Mouse (Mus musculus): ENCODE measurements around the gene Sp1.

Gene Sp1

GRCm38 (mm10) chr15:102405489-102406195 lies at the start of gene Sp1:
TSS of gene Sp1 (plus strand) at chr15:102406143.
- DNase-seq (ENCODE audit: extremely low read depth, low read depth, low spot score): peak; percentile 100

- DNase-seq (ENCODE audit: extremely low read depth, low read depth, low spot score): no peak
Observed at GRCm38 (mm10) chr15:102356501-102357325, 49.2 kb upstream of the Sp1 start.

DNA sequence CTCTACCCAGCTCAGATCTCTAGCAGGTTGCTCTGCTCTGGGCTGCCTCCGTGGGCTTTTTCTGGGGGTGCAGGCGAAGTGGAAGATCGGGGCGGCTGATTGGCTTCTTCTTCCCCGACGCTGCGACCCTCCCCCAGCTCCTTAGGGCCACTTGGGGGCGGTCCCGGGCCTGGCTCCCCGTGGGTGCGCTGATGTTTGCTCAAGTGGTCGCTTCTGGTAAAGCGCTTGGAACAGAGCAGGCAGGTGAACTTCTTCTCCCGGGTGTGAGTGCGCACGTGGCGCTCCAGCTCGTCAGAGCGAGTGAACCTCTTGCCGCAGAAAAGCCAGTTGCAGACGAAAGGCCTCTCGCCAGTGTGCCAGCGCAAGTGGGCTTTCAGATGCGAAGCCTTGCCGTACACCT lies 47.8 kb upstream of the Sp1 start:
- no peak for DNase-seq (ENCODE audit: extremely low read depth, low read depth, low spot score)

- DNase-seq (ENCODE audit: extremely low read depth, low read depth, low spot score): no peak
Observed at GRCm38 (mm10) chr15:102358834-102359233, 47.1 kb upstream of the Sp1 start.

DNA sequence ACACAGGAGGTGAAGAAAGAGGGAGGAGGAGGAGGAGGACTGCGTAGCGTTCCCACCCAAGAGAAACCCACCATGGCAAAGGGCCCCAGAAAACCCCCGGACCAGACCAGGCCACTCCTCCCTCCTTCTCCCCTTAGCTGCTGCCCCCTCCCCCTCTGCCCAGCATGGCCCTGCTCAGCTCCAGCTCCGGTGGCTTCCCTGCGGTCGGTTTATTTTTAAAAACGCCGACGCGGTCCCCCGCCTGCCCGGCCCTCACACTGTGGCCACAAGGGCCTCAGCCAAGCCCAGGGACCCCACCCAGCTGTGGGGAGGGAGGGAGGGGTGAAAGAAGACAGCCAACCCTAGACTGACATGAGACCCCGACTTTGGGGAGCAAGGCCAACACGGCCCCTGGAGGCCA lies 43.3 kb upstream of the Sp1 start:
- DNase-seq (ENCODE audit: extremely low read depth, low read depth, low spot score): no peak

- DNase-seq (ENCODE audit: extremely low read depth, low read depth, low spot score): no peak
Observed at GRCm38 (mm10) chr15:102364678-102365077, 41.3 kb upstream of the Sp1 start.

GRCm38 (mm10) chr15:102366238-102366637 lies 39.7 kb upstream of the Sp1 start:
- DNase-seq (ENCODE audit: extremely low read depth, low read depth, low spot score): no peak

GRCm38 (mm10) chr15:102366733-102367344 lies 39.1 kb upstream of the Sp1 start, which contains the start of gene Sp7:
TSS of gene Sp7 (minus strand) at chr15:102367182.
- no peak for DNase-seq (ENCODE audit: extremely low read depth, low read depth, low spot score)

DNA sequence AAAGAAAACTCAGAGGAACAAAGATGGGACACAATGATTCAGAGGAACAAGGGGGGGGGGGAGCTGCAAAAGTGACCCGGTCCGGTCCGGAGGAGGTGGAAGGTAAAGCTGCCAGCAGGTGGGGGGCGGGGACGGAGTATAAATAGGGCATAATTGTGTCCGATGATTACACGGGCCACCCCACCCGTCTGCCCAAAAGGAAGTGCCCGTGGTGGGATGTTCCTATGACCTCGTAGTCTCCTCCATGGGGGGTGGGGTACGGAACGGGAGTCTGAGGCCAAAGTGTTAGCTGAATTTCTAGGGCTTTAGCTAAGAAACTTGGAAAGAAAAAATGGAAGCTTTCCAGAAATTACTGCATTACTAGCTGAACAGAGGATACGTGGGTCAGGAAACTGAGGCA lies 36.0 kb upstream of the Sp1 start:
- DNase-seq (ENCODE audit: extremely low read depth, low read depth, low spot score): no peak

GRCm38 (mm10) chr15:102370727-102371126 lies 35.2 kb upstream of the Sp1 start:
- DNase-seq (ENCODE audit: extremely low read depth, low read depth, low spot score): no peak

DNA sequence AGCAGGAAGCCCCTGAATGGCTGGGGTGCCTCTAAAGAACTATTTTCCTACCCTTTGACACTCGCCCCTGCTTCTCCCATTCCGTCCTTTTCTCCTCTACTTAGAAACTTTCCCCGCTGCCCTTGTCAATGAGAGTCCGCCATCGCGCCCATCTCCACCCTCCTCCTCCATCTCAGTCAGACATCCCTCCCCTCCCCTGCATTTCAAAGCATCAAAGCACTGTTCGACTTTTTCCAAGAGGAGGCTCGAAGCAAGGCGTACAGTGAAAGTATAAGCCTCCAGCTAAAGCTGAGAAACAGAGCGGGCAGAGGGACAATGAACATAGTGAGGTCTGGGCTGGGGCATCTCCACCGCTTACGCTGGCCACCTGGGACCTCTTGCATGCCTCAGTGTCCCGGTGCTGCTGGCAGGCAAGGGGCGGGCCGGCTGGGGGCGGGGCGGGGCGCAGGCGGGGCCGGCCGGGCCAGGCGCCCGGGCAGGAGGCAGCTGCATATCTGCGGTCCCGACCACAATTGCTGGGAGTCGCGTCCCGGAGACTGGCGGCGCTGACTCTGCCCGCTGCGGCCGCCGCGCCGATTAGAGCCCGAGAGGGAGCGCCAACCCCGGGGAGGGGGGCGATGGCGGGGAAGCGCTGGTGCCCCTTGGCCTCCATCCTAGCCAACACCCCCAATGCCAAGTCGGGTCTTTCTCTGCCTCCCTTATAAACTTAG lies 29.3 kb upstream of the Sp1 start:
- no peak for DNase-seq (ENCODE audit: extremely low read depth, low read depth, low spot score)

- no peak for DNase-seq (ENCODE audit: extremely low read depth, low read depth, low spot score)
Observed at GRCm38 (mm10) chr15:102377163-102377543, 28.8 kb upstream of the Sp1 start.

GRCm38 (mm10) chr15:102377810-102378262 lies 28.1 kb upstream of the Sp1 start:
- DNase-seq (ENCODE audit: extremely low read depth, low read depth, low spot score): no peak

- DNase-seq (ENCODE audit: extremely low read depth, low read depth, low spot score): no peak
Observed at GRCm38 (mm10) chr15:102381575-102381974, 24.4 kb upstream of the Sp1 start.

GRCm38 (mm10) chr15:102383671-102384070 lies 22.3 kb upstream of the Sp1 start:
- DNase-seq (ENCODE audit: extremely low read depth, low read depth, low spot score): no peak

- no peak for DNase-seq (ENCODE audit: extremely low read depth, low read depth, low spot score)
Observed at GRCm38 (mm10) chr15:102386640-102387039, 19.3 kb upstream of the Sp1 start.

GRCm38 (mm10) chr15:102388942-102389341 lies 17.0 kb upstream of the Sp1 start:
- DNase-seq (ENCODE audit: extremely low read depth, low read depth, low spot score): no peak

DNA sequence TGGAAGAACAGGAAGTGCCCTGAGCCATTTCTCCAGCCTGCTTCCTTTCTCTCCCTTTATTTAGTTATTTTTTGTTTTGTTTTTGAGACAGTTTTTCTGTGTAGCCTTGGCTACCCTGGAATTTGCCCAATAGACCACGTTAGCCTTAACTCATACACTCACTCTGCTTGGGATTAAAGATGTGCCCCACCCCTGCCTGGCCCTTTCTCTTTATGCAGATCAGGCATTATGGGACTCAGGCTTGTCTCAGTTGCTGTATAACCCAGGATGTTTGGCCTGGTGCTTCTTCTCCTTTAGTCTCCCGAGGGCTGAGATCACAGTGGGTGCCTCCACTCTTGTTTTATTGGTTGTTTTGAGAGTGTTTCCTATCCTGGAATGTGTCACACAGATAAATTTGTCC lies 13.4 kb upstream of the Sp1 start:
- no peak for DNase-seq (ENCODE audit: extremely low read depth, low read depth, low spot score)

DNA sequence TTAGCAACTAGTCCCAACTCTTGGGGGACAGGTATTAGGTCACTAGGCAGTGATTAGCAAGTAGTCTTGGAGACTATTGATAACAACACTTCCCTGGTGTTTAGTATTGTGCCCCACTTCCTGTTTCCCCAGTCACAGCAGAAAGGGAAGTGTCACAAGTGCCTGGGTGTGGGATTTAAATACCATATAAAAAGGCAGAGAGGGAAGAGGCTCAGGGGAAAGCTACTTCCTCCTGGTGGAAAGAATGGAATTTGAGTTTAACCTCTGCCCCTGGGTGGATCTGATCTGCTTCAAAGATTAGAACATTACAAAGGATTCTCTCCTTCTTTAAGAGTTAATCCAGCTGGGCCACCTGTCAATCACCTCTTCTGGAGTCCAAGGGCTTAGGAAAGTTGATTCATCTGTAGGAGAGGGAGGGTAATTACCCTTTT lies 12.3 kb upstream of the Sp1 start:
- DNase-seq (ENCODE audit: extremely low read depth, low read depth, low spot score): no peak

DNA sequence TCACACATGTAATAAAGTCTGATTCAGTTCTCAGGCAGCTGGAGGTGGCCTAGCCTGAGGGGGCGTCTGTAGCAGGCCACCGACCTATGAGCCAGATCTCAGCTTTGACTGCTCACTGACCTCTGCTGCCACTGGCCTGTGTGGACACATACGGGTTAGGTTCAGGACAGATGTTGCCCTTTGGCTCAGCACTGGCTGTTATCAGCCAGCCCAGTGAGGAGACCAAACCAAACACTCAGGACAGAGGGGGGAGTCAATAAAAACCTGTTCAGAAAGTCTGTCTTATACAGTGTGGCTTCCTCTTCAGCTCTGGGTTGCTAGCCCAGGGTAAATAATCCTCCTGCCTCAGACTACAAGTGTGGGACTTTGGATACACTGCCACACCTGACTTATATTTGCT lies 10.9 kb upstream of the Sp1 start:
- no peak for DNase-seq (ENCODE audit: extremely low read depth, low read depth, low spot score)

DNA sequence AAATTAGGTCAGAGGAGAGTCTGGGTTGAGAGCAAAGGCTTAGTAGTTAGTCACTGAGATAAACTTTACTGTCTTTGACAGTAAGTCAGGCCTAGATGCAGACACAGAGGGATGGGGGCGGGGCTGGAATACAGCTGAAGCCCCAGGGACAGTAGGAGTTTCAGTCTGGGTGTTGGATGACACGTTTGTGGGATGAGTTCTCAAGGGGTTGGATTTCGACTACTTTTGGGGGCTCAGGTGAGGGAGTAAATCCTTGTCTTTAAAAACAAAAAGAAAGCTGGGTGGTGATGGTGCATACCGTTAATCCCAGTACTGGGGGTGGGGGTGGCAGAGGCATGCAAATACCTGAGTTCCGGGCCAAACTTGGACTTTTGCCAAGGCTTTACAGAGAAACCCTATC lies 7.3 kb upstream of the Sp1 start:
- DNase-seq (ENCODE audit: extremely low read depth, low read depth, low spot score): no peak
